Comparison of ENCODE assay signal across 8 mouse cellular contexts in the genomic region with DNA sequence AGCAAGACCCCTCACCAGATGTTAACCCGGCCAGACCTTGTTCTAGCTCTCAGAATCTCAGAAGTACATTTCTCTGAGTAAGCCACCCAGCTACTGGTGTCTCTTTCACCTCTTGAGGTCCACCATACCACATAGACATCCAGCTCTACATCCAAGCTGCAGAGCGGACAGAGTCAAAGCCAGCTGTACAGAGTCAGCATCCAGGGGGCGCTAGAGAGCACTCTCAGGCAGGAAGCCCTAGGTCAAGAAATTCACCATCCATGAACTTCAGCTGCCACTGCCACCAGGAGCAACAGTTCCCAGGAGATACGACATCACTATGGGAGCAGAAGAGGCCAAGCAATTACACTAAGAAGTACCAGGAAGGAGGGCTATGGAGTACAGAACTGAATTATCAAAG.
A peak's percentile ranks its signal among the peaks of the same experiment; 100 is the strongest.
DNase-seq lines count a peak whose midpoint lies in the region; ATAC-seq and TF ChIP-seq lines count a peak whose summit lies in the region.

No protein-coding gene starts in this region.

- H3K4me1 ChIP-seq in forebrain, embryonic 10.5 days = no peaks in the 10 kb centered on the region
- H3K4me1 ChIP-seq in forebrain, embryonic 12.5 days = no peaks in the 10 kb centered on the region
- H3K4me1 ChIP-seq in neural tube, embryonic 15.5 days = peaks cover 21% of the 10 kb centered on the region
- H3K4me1 ChIP-seq in bone marrow, adult 2 months (ENCODE audit: control insufficient read depth, insufficient read depth, low read length) = no peaks in the 10 kb centered on the region

- H3K9me3 ChIP-seq in forebrain, embryonic 10.5 days = no peaks in the 10 kb centered on the region
- no peaks in the 10 kb centered on the region for H3K9me3 ChIP-seq in forebrain, embryonic 12.5 days
- no peaks in the 10 kb centered on the region for H3K9me3 ChIP-seq in neural tube, embryonic 15.5 days (replicated peaks)

- 51% methylated on average over 4 of the region's 4 CpGs for WGBS in forebrain, embryonic 10.5 days
- 49% methylated on average over 4 of the region's 4 CpGs for WGBS in forebrain, embryonic 12.5 days
- 59% methylated on average over 4 of the region's 4 CpGs for WGBS in neural tube, embryonic 15.5 days
- WGBS in bone marrow, adult 2 months = 46% methylated on average over 4 of the region's 4 CpGs

- peak; percentile 29 for DNase-seq in forebrain, embryonic 10.5 days (ENCODE audit: extremely low spot score, low spot score)
- peak; percentile 53 for DNase-seq in neural tube, embryonic 10.5 days (ENCODE audit: extremely low spot score, low spot score)

- no peak for ATAC-seq in forebrain, embryonic 12.5 days (ENCODE audit: low FRiP score)
- no peak for ATAC-seq in neural tube, embryonic 15.5 days (ENCODE audit: low FRiP score)
- ATAC-seq in hematopoietic stem cell, adult 5-6 weeks (replicated peaks in 1 of 2; ENCODE audit: insufficient read depth in 1 of 2, low FRiP score in 2 of 2, low TSS enrichment in 1 of 2, low read depth in 1 of 2, poor library complexity in 2 of 2, severe bottlenecking in 2 of 2) = peak; percentile 42 to 62; a peak in 1 of 4 replicates
- ATAC-seq in megakaryocyte progenitor cell, adult 5-6 weeks (replicated peaks; ENCODE audit: poor library complexity) = peak; percentile 71
- no peak for ATAC-seq in inflammation-experienced regulatory T-cells, adult 6 months

- TF ChIP-seq CTCF in bone marrow, adult 2 months (IDR thresholded peaks at IDR 0.05; ENCODE audit: control insufficient read depth, insufficient read depth, low read length) = peak; percentile 82

- no peak overlapping the region for H3K9ac ChIP-seq in forebrain, embryonic 12.5 days
- no peak overlapping the region for H3K9ac ChIP-seq in neural tube, embryonic 15.5 days (replicated peaks)

- TF ChIP-seq POLR2A in bone marrow, adult 2 months (IDR thresholded peaks at IDR 0.05; ENCODE audit: borderline replicate concordance, control insufficient read depth, low read depth, low read length) = no peak

- no peak overlapping the region for H3K4me2 ChIP-seq in forebrain, embryonic 12.5 days
- no peak overlapping the region for H3K4me2 ChIP-seq in neural tube, embryonic 15.5 days

- H3K4me3 ChIP-seq in forebrain, embryonic 10.5 days = no peak overlapping the region
- no peak overlapping the region for H3K4me3 ChIP-seq in forebrain, embryonic 12.5 days (replicated peaks)
- no peak overlapping the region for H3K4me3 ChIP-seq in neural tube, embryonic 15.5 days (replicated peaks)
- H3K4me3 ChIP-seq in bone marrow, adult 2 months (replicated peaks; ENCODE audit: control insufficient read depth, low read depth, low read length) = no peak overlapping the region

- H3K27me3 ChIP-seq in forebrain, embryonic 10.5 days (ENCODE audit: poor library complexity, severe bottlenecking) = no peaks in the 10 kb centered on the region
- H3K27me3 ChIP-seq in forebrain, embryonic 12.5 days = 0 out of 2 replicates have a peak, but pooled peaks cover 2% of the 10 kb centered on the region
- 0 out of 2 replicates have a peak, but pooled peaks cover 5% of the 10 kb centered on the region for H3K27me3 ChIP-seq in neural tube, embryonic 15.5 days (replicated peaks)

- H3K27ac ChIP-seq in forebrain, embryonic 10.5 days = no peak overlapping the region
- H3K27ac ChIP-seq in forebrain, embryonic 12.5 days = no peak overlapping the region
- H3K27ac ChIP-seq in neural tube, embryonic 15.5 days (replicated peaks) = no peak overlapping the region
- H3K27ac ChIP-seq in bone marrow, adult 2 months (ENCODE audit: control insufficient read depth, insufficient read depth, low read depth, low read length, poor library complexity) = no peak overlapping the region

- H3K36me3 ChIP-seq in forebrain, embryonic 10.5 days (replicated peaks) = no peaks in the 10 kb centered on the region
- no peaks in the 10 kb centered on the region for H3K36me3 ChIP-seq in forebrain, embryonic 12.5 days (replicated peaks)
- no peaks in the 10 kb centered on the region for H3K36me3 ChIP-seq in neural tube, embryonic 15.5 days

Comparison
In these comparisons a context has a peak if more than half of its experiments do, and no peak if none do; other contexts are left out.
1. ATAC-seq: peak in hematopoietic stem cell, adult 5-6 weeks (2 of 2) and megakaryocyte progenitor cell, adult 5-6 weeks (single experiment); none in forebrain, embryonic 12.5 days (single experiment), neural tube, embryonic 15.5 days (single experiment) and inflammation-experienced regulatory T-cells, adult 6 months (single experiment).